Mouse (Mus musculus) CH12.LX (cell line): ENCODE data around the gene Ell.

Experiments used
- CTCF ChIP-seq, 2 experiments: IDR thresholded peaks in 1 of 2; conservative IDR thresholded peaks in 1 of 2; 2 replicates each; pipeline ENCODE4 v1.5.1; 2011 to 2012; ENCODE audit warnings: low read depth in 2 of 2, low read length in 2 of 2, improper control_type of control experiment in 1 of 2, inconsistent platforms in 1 of 2, mild to moderate bottlenecking in 1 of 2, moderate library complexity in 1 of 2
- E2F4 ChIP-seq: IDR thresholded peaks from 2 replicates; pipeline ENCODE4 v1.6.1; 2011; ENCODE audit warnings: low read depth, low read length, improper control_type of control experiment; ENCODE audit not compliant: insufficient replicate concordance
- ELF1 ChIP-seq: IDR thresholded peaks from 2 replicates; pipeline ENCODE4 v1.6.1; 2014; ENCODE audit warnings: low read depth, mild to moderate bottlenecking, inconsistent platforms, low read length, improper control_type of control experiment
- EP300 ChIP-seq: IDR thresholded peaks from 2 replicates; pipeline ENCODE4 v1.6.1; 2011; ENCODE audit warnings: low read length, improper control_type of control experiment
- HCFC1 ChIP-seq: IDR thresholded peaks from 2 replicates; pipeline ENCODE4 v1.6.1; 2012; ENCODE audit warnings: low read depth, mild to moderate bottlenecking, inconsistent platforms, low read length, improper control_type of control experiment
- JUN ChIP-seq: IDR thresholded peaks from 2 replicates; pipeline ENCODE4 v1.6.1; 2011; ENCODE audit warnings: low read depth, mild to moderate bottlenecking, low read length, improper control_type of control experiment, moderate library complexity; ENCODE audit not compliant: insufficient read depth
- KAT2A ChIP-seq: IDR thresholded peaks from 2 replicates; pipeline ENCODE4 v1.6.1; 2012; ENCODE audit warnings: low read length, improper control_type of control experiment, inconsistent platforms; ENCODE audit not compliant: insufficient replicate concordance
- MYC ChIP-seq: IDR thresholded peaks from 2 replicates; pipeline ENCODE4 v1.6.1; 2011; ENCODE audit warnings: low read depth, mild to moderate bottlenecking, improper control_type of control experiment, low read length
- POLR2A ChIP-seq: IDR thresholded peaks from 2 replicates; pipeline ENCODE4 v1.6.1; 2011; ENCODE audit warnings: low read depth, mild to moderate bottlenecking, improper control_type of control experiment, low read length
- RCOR1 ChIP-seq: conservative IDR thresholded peaks from 2 replicates; pipeline ENCODE4 v1.6.1; 2012; ENCODE audit warnings: low read depth, mild to moderate bottlenecking, inconsistent platforms, low read length, improper control_type of control experiment
- TCF12 ChIP-seq: IDR thresholded peaks from 2 replicates; pipeline ENCODE4 v1.6.1; 2014; ENCODE audit warnings: low read depth, mild to moderate bottlenecking, inconsistent platforms, low read length, improper control_type of control experiment
- USF2 ChIP-seq: conservative IDR thresholded peaks from 2 replicates; pipeline ENCODE4 v1.6.1; 2011; ENCODE audit warnings: low read depth, low read length, improper control_type of control experiment
- ZKSCAN1 ChIP-seq: IDR thresholded peaks from 2 replicates; pipeline ENCODE4 v1.6.1; 2012; ENCODE audit warnings: low read depth, inconsistent platforms, low read length, improper control_type of control experiment, borderline replicate concordance

DNA sequence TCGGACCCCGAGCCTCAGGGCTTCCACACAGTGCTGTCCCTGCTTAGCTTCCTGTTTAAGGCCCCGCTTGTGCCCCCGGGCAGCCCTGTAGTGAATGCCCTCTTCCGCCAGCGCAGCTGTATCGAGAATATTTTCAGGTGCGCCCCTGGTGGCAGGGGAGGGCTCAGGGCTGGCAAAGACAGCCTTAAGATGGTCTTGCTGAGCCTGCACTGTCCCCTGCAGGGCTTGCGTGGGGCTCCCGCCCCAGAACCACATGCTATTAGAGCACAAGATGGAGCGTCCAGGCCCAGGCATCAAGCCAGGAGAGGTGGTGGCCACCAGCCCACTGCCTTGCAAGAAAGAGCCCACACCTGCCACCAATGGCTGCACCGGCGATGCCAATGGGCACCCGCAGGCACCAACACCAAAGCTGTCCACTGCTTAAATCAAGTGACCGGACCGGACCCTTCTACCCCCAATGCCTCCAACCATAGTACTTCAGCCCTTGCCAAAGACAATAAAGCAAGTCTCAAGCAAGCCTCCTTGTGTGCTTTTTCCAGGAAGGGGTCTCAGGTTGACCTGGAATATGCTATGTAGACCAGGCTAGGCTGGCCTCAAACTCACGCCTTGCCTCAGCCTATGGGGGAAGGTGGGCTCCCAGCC, 57.6 kb downstream of the Ell start:
- TF ChIP-seq MYC (no peak), POLR2A (no peak), CTCF (conservative IDR thresholded peaks at IDR 0.05 in 1 of 2, IDR thresholded peaks at IDR 0.05 in 1 of 2; ENCODE audit: low read depth in 2 of 2, low read length in 2 of 2) (peak in 1 of 2 experiments; percentile 20; a peak in 1 of 4 replicates), TCF12 (no peak), HCFC1 (no peak), RCOR1 (no peak), ZKSCAN1 (no peak), ELF1 (no peak), E2F4 (no peak), KAT2A (no peak), EP300 (no peak), JUN (no peak), USF2 (no peak)
